Mouse (Mus musculus) small intestine, adult 2 months (tissue): Measurements from ENCODE around the gene Fer1l5.

ENCODE experiments used
- CTCF ChIP-seq: fragments of 200-500 bp; IDR thresholded peaks from 2 replicates; pipeline ENCODE4 v1.5.1; 2012; ENCODE audit warnings: low read depth, mild to moderate bottlenecking, control low read depth, inconsistent platforms, low read length, moderate library complexity, mixed read lengths; ENCODE audit not compliant: insufficient replicate concordance, insufficient read length; ENCODE audit errors: extremely low read depth
- POLR2A ChIP-seq: fragments of 200-500 bp; IDR thresholded peaks from 2 replicates; pipeline ENCODE4 v1.6.1; 2012; ENCODE audit warnings: low read depth, mild to moderate bottlenecking, control low read depth, inconsistent platforms, low read length, moderate library complexity

- no peak for TF ChIP-seq CTCF
- peak; percentile 57; the same call in 1 of the 2 replicates for TF ChIP-seq POLR2A
These were observed 72.7 kb downstream of the Fer1l5 start, which contains the start of gene Lman2l for GRCm38 (mm10) chr1:36444471-36445464.
